Mouse (Mus musculus): ENCODE measurements around the gene Hist1h4c. TPM values are rescaled to one million over a fixed set of nuclear protein-coding genes. Genes with fewer than 3 reads are reported as not detected.
A peak's percentile ranks its signal among the peaks of the same experiment; 100 is the strongest.
"Not testable (repeated sequence)": the region's sequence is repeated elsewhere in the genome, so short reads cannot be mapped to it uniquely, and the experiment has no call there.

Hist1h4c gene
- 100 to 1,000 TPM; 109 to 126 TPM for total RNA-seq (2021)

DNA sequence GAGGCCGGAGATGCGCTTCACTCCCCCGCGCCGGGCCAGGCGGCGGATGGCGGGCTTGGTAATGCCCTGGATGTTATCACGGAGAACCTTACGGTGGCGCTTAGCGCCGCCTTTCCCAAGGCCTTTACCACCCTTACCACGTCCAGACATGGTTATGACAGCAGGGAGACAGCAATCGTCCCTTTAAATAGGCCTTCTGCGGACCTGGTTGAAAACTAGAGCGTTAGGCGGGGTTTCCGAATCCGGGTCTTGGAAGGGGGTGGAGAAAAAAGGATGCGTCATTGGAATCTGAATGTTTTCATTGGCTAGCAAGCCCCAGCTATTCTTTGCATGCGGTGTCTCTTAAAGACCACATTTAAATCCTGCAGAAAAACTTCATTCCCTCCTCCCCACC lies at the start of gene Hist1h4c:
Hist1h4c (minus strand) TSS at position 155 of the 394 bp plus-strand sequence.
- peak; percentile 96 for DNase-seq

DNA sequence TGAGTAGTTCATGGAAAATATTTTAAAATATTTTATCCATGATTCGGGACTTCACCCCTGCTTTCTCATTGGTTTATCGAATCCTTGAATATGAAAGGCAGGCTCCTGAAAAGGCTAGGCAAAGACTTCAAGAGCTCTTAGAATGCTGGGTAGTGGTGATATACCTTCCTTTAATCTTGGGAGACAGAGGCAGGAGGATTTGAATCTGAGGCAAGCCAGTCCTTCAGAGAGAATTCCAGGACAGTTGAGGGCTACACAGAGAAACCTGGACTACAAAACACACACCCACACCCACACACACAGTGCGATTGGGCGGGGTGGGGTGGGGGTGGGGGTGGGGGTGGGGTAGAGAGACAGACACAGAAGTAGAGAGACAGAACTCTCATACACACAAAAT lies 49.6 kb upstream of the Hist1h4c start:
- intact Hi-C loops (cut with DNase I), result no loop called here
- DNase-seq, result no peak

More for the DNA sequence above, at the start of gene Hist1h4c:
- intact Hi-C loops (cut with DNase I), result no loop called here

GRCm38 (mm10) chr13:23747081-23747891 lies 49.0 kb upstream of the Hist1h4c start:
- intact Hi-C loops (cut with DNase I), result no loop called here
- DNase-seq, result no peak

DNA sequence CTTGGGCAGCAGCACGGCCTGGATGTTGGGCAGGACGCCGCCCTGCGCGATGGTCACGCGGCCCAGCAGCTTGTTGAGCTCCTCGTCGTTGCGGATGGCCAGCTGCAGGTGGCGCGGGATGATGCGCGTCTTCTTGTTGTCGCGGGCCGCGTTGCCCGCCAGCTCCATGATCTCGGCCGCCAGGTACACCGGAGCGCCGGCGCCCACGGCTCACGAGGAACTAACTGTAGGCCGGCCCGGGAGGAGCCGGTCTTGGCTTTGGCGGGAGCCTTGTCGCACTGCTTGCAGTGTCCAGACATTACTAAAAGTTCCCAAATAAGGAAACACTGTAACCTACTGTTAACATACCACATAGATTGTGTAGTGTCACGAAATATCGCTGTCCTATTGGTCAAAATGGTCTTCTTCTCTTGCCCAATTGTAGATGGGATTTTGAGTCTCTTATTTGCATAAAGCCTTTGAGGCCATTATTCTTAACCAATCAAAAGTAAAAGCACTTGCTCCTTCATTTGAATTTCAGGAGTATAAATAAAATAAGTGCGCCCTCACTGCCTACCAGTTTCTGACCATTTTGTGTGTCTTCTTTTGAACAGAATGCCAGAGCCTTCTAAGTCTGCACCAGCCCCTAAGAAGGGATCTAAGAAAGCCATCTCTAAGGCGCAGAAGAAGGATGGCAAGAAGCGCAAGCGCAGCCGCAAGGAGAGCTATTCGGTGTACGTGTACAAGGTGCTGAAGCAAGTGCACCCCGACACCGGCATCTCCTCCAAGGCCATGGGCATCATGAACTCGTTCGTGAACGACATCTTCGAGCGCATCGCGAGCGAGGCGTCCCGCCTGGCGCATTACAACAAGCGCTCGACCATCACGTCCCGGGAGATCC lies 48.2 kb upstream of the Hist1h4c start, which contains the start of gene Hist1h2bb:
Hist1h2bb (plus strand) TSS at position 534 of the 880 bp plus-strand sequence.
- DNase-seq, result peak; percentile 58
- intact Hi-C loops (cut with DNase I), result not testable (repeated sequence)

- intact Hi-C loops (cut with DNase I), result no loop called here
- DNase-seq, result peak; percentile 84
These were observed 47.3 kb upstream of the Hist1h4c start, which contains the start of gene Hist1h3c for GRCm38 (mm10) chr13:23745381-23746161. Gene Hist1h3c, minus strand, starts transcription at chr13:23745602.

- no peak for DNase-seq
- intact Hi-C loops (cut with DNase I), result no loop called here
These were observed 46.4 kb upstream of the Hist1h4c start for GRCm38 (mm10) chr13:23744421-23745380.

DNA sequence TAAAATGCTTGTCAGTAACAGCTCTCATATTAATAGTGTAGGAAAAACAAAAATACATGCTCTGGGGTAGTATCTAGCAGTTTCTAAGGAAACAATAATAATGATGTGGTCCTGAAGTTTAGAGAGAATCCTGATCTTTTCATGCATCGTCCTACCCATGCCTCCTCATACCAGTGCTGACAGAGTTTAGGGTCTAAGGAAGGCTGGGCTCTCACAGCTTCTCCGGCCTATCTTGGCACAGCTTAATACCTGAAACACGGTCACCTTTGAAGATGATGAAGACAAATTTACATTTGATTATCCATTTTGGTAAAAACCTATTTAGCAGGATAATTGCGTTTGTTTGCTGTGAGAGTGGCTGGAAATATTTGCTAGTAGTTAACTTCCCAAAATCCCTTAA lies 45.7 kb upstream of the Hist1h4c start:
- intact Hi-C loops (cut with DNase I), result no loop called here
- no peak for DNase-seq

DNA sequence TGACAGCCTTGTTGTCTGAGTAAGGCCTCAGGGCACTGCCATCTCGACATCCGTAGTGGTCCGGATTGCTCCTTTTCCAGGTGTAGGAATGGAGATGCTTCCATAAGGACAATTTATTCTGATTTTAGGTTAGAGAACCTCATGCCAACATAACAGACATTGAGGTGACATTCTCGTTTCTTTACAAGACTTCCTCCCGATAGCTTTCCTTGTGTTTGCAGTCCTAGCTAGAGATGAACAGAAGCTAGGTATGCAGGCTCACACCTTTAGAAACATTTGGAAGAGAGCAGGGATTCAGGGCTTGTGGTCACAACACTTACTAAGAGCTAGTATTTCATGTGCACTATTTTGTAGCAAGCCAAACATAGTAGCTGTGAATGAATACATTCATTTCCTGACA lies 45.0 kb upstream of the Hist1h4c start:
- intact Hi-C loops (cut with DNase I), result no loop called here
- DNase-seq, result no peak

GRCm38 (mm10) chr13:23742007-23742406 lies 43.8 kb upstream of the Hist1h4c start:
- intact Hi-C loops (cut with DNase I), result no loop called here
- no peak for DNase-seq

GRCm38 (mm10) chr13:23740910-23741309 lies 42.7 kb upstream of the Hist1h4c start:
- intact Hi-C loops (cut with DNase I), result no loop called here

DNA sequence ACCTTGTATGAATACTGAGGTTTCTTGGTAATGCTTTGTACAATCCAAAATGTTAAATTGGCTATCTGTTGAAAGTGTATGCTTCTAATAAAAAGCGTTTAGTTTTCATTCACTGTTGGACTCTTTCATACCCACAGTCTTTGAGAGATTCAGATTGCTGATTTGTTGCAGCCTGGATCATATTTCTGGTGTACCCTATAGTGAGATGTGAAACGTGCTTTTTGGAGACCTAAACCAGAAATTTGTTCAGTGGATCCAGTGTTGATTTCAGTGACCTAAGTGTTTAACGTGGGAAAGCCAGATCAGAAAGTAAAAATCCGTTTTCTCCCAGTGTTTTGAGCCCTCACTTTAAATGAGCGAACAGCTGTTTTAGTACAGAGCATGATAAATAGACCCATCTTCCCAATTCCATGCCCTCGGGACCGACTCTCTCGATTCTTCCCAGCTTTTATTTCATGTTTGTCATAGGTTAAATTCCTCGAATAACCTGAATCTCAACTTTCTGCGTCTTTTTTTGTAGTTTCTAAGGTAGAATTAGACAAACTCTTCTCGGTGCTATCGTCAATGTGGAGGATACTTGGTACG lies 42.1 kb upstream of the Hist1h4c start:
- DNase-seq, result no peak
- intact Hi-C loops (cut with DNase I), result no loop called here

More at GRCm38 (mm10) chr13:23740910-23741309, 42.7 kb upstream of the Hist1h4c start:
- DNase-seq, result no peak

DNA sequence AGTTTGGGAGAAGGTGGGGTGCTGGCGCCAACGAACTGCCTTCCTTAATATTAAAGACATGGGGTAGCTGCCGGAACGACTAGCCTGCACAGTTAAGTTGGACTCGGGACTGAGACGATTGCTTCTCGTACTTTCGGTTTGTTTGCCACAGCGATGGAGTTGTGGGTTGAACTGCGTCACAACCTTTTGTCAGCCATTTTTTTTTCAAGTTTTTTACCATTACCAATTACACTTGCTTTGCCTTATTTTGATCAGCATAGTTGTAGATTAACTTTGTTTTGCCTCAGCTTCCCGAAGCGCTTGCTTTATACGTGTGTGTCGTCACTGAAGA lies 41.6 kb upstream of the Hist1h4c start:
- intact Hi-C loops (cut with DNase I), result no loop called here
- DNase-seq, result no peak

DNA sequence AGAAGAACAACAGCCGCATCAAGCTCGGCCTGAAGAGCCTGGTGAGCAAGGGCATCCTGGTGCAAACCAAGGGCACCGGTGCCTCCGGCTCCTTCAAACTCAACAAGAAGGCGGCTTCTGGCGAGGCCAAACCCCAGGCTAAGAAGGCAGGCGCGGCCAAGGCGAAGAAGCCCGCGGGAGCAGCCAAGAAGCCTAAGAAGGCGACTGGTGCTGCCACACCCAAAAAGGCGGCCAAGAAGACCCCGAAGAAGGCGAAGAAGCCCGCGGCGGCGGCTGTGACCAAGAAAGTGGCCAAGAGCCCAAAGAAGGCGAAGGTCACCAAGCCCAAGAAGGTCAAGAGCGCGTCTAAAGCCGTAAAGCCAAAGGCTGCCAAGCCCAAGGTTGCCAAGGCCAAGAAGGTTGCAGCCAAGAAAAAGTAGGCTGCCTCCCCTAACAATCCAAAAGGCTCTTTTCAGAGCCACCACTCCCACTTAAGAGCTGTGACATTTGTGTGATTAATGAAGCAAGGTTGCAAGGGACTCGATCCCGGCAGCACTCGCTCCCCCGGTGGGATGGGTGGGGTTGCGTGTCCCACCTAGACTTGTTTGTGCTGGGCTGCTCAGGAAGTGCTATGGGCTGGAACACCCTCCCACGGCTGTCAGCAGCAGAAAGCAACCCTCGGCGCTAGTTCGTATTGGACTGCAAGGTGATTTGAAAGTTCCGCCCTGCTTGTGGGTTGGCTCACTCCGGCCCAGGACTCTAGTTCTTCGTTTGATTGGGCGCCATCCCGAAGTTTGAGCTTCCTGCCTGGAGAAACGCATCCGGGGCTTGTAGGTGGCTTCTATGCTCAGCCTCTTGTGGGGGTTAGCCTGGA lies 41.0 kb upstream of the Hist1h4c start:
- DNase-seq, result peak; percentile 87
- intact Hi-C loops (cut with DNase I), result no loop called here

GRCm38 (mm10) chr13:23738677-23739068 lies 40.4 kb upstream of the Hist1h4c start, which contains the start of gene Hist1h1c:
Gene Hist1h1c, plus strand, starts transcription at chr13:23738808.
- peak; percentile 88 for DNase-seq
- intact Hi-C loops (cut with DNase I), result no loop called here

- no peak for DNase-seq
These were observed 39.8 kb upstream of the Hist1h4c start for GRCm38 (mm10) chr13:23738041-23738440.

GRCm38 (mm10) chr13:23737091-23737490 lies 38.8 kb upstream of the Hist1h4c start:
- intact Hi-C loops (cut with DNase I), result no loop called here
- DNase-seq, result no peak

More at GRCm38 (mm10) chr13:23738041-23738440, 39.8 kb upstream of the Hist1h4c start:
- intact Hi-C loops (cut with DNase I), result no loop called here

DNA sequence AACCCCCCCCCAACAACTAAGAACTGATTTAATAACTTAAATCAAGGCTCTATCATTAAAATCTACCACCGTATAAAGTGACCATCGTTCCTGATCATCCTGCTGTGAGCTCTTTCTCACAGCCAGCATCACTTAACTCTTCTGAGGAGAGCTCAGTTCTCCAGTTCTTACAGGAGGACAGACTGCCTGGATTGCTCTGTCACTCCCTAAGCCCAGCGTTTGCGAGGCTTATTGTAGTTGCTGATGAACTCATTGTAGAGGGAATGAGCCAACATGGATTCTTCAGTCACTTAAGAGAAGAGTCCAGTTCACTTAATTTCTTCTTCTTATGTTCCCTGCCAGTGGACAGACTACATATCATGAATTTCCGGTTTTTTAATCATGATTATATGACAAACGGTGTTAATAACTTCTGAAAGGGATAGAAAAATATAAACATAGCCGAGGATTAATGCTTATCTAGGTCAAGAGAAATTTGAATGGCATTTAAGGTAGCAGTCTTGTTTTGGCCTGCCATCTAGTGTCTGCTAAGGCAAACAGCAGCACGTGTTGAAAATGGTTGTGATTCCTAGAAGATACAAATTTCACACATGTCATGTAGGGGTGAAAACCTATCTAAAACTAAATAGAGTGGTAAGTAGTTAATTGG lies 34.0 kb upstream of the Hist1h4c start:
- DNase-seq, result no peak
- intact Hi-C loops (cut with DNase I), result loop anchor here (2.0 kb wide), 1 partner anchor 31 kb away; no protein-coding TSS in a partner anchor

GRCm38 (mm10) chr13:23730479-23730878 lies 32.2 kb upstream of the Hist1h4c start:
- no peak for DNase-seq
- intact Hi-C loops (cut with DNase I), result no loop called here
